Mouse (Mus musculus) kidney, adult 8-10 months (tissue): Measurements from ENCODE around the gene Zbtb34.

ENCODE experiments used
- DNase-seq, 2 experiments: peaks; one replicate each; pipeline ENCODE4 v3.0.0; 2022

The Zbtb34 gene

DNA sequence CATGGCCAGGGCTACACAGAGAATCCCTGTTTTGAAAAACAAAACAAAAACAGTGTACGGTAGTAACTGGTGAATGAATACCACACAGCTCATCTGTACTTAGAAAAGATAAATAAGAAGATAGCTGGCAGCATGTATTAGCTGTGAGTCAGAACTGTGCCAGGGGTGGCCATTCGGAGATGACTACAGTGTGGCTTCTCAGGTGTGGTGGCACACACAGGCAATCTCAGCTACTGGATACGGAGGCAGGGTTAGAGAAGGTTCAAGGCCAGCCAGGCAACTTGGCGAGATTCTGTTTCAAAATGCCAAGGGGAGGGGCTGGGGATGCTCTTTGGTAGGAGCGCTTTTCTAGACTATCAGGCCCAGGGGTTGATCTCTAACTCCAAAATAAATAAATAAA lies 14.6 kb upstream of the Zbtb34 start:
- DNase-seq: no peak

- DNase-seq: no peak
Observed at GRCm38 (mm10) chr2:33444862-33445261, 13.7 kb upstream of the Zbtb34 start.

DNA sequence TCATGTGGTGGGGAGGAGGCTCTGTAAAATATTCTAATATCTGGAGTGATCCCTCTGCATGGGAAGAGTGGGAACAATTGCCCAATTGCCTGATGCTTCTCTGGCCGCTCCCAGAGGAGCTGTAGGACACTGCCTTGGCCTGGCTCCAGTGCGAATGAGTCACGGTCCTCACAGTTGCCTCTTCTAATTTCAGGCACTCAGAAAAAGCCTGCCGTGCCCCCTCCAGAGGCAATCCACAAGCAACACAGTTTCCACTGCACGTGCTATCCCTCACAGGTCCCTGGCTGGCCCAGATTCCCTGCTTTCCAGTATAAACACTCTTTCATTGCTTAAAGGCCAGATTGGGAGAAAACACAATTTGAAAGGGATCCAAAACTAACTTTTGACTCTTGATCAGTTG lies 13.2 kb upstream of the Zbtb34 start:
- DNase-seq: peak; percentile 31 to 43

DNA sequence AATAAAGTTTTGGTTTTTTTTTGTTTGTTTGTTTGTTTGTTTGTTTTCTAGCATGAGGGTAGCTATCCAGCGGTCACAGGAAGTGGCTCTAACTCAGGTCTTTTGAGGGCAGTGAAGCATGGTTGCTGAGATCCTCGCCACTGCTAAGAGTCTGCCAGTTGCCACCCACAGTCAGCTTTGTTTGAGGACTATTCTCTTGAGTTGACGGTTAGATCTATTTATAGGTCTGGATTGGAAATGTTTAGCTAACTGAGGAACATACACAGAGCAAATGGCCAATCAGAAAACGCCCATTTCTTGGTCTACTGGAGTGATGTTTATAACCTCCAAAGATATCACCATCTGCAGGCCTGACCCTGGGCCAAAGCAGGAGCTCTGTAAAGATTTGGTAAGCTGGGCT lies 11.6 kb upstream of the Zbtb34 start:
- no peak for DNase-seq

GRCm38 (mm10) chr2:33440893-33441292 lies 9.8 kb upstream of the Zbtb34 start:
- DNase-seq: no peak

- DNase-seq: no peak
Observed at GRCm38 (mm10) chr2:33439980-33440670, 9.0 kb upstream of the Zbtb34 start.

DNA sequence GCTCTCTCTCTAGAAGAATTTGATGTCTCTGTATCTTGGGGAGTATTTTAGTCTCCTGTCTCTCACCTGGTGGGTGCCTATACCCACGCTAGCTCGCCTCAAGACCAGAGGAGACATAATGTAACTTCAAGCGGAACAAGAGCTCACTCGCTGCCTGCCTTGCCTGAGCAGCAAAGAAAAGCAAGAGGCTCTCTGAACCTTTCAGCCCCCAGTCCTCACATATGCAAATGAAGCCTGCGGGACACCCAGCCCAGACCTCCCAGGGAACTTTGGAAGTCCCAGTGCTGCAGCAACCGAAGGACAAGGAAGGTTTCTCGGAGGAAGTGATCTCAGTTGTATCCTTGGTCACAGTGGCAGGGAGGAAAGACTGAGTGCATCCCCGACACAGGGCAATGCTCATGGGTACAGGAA lies 8.4 kb upstream of the Zbtb34 start:
- no peak for DNase-seq

- no peak for DNase-seq
Observed at GRCm38 (mm10) chr2:33438377-33438776, 7.3 kb upstream of the Zbtb34 start.

GRCm38 (mm10) chr2:33437184-33437583 lies 6.1 kb upstream of the Zbtb34 start:
- no peak for DNase-seq

DNA sequence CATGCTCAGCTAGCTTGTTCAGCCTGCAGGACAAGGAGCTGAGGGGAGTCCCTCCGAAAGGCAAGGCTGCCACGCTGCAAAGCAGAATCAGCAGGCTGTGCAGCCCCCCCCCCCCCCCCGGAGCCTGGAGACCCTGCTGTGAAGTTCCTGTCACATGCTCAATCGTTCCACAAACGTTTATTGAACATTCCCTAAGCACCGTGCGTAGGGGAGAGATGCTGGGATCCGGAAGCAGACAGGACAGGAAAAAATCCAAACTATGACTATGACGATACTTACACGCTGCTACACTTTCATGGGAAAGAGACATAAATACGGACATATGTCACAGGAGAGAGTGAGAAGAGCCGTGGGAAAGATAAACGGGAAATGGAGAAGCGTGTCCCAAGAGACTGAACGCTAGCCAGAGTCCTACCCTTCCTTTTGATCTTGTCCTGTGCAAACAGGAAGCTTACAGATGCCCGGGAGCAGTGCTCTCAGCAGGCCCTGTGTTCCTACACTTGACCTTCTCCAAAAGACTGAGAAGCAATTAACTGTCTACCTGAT lies 5.0 kb upstream of the Zbtb34 start:
- DNase-seq: no peak

DNA sequence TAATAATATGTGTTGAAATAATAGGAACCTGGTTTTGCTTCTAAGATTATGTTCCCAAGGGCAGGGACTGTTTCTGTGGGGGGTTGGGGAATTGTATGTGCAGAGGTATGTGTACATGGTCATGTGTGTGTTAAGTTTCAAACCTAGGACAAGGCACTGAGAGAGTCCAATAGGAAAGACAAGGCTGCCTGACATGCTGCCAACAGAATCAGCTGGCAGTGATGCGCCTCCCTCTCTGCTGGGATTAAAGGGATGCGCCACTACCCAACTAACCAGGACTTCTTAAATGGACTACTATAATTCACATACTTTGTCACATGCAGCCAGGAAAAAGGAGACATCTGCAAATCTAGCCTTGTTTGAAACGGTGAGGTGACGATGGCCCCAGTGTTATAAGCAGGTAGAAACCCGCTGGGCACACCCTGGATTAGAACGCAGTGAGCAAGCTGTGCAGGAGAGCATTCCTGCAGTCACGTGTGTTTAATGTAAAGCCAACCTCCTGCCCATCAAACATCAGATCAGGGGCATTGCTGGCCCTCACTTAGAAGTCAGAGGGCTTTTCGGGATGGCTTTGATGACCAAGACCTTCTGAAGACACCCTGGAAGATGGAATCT lies 4.0 kb upstream of the Zbtb34 start:
- no peak for DNase-seq

- DNase-seq: peak; percentile 60 to 71
Observed at GRCm38 (mm10) chr2:33432877-33433276, 1.8 kb upstream of the Zbtb34 start.

- no peak for DNase-seq
Observed at GRCm38 (mm10) chr2:33430081-33430770, 898 bp downstream of the Zbtb34 start.

- DNase-seq: no peak
Observed at GRCm38 (mm10) chr2:33429339-33429738, 1.8 kb downstream of the Zbtb34 start.

- no peak for DNase-seq
Observed at GRCm38 (mm10) chr2:33426640-33427398, 4.3 kb downstream of the Zbtb34 start.

- no peak for DNase-seq
Observed at GRCm38 (mm10) chr2:33417454-33417853, 13.7 kb downstream of the Zbtb34 start.

DNA sequence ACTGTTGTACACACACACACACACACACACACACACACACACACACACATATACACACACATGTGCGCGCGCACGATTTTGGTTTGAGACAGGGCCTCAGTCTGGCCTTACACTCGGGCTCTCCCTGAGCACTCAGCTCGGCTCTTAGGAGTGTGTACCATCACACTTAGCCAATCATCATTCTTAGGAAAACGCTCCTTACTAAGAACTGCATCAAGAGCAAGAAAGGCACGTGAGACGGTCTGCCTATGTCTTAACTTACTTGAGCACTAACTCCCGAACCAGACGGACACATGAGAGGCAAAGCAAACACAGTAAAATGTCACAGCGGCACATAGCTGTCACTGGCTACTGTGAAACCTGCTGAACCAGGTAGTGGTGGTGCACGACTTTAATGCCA lies 17.1 kb downstream of the Zbtb34 start:
- DNase-seq: no peak

GRCm38 (mm10) chr2:33412111-33412510 lies 19.0 kb downstream of the Zbtb34 start:
- DNase-seq: no peak

DNA sequence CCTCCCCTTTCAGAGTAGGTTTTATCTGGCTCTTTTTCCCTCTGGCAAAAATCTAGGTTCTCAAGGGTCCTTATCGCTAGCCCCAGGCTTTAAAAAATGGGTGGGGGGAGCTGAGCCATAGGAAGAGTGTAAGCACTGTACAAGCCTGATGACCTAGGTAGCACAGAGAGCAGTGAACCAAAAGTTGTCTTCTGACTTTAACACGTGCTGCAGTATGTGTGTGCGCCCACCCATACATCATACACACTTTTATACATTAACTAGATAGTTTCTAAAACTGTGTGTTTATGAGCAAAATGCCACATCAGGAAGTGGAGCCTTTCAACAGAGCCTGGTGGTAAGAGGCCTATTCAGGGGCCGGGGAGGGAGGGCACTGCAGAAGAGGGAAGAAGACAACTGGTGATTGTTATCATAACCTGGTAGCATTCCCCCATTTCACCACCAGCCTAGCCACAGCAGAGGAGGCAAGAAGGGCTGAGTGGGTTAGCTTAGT lies 27.6 kb downstream of the Zbtb34 start:
- DNase-seq: no peak

GRCm38 (mm10) chr2:33402638-33403037 lies 28.5 kb downstream of the Zbtb34 start:
- DNase-seq: no peak

DNA sequence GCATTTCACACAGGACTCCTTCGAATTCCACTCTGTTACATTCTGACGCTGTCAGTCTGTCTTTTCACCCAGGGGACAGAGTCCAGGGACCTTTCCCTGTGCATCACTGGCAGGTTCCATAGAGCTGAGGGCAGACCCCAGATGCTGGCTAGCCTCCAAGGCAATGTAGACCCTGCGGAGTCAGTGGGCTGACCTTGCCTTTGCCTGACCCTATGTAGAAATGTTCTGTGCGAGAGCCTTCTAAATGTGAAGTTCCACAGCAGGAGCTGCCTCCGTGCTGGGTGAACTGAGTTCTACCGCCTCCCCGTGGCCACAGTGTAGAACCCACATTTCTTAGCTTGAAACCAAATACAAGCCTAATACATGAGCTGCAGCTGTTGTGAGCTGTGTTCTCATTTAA lies 28.9 kb downstream of the Zbtb34 start:
- peak; percentile 44 to 53 for DNase-seq

GRCm38 (mm10) chr2:33401217-33401616 lies 29.9 kb downstream of the Zbtb34 start:
- peak; percentile 9 to 29 for DNase-seq

GRCm38 (mm10) chr2:33400541-33400940 lies 30.6 kb downstream of the Zbtb34 start:
- DNase-seq: no peak
